Mouse (Mus musculus) limb, embryonic 11.5 days (tissue): ENCODE data around the gene Kdm5a. TPM values are rescaled to one million over a fixed set of nuclear protein-coding genes. Genes with fewer than 3 reads are reported as not detected.
A peak's percentile ranks its signal among the peaks of the same experiment; 100 is the strongest.

ENCODE experiments used
- ATAC-seq: fragments of 200-750 bp; cut with Nextera tagmentation; 2 replicates; pipeline ENCODE4 v1.8.0; 2017; ENCODE audit warnings: low read depth; ENCODE audit not compliant: insufficient number of reproducible peaks, low FRiP score, low TSS enrichment
- DNase-seq: peaks from one replicate; pipeline ENCODE4 v3.0.0-alpha.2; 2015; ENCODE audit warnings: low spot score
- H3K27ac ChIP-seq: fragments of 300-500 bp; sonication (generic); replicated peaks from 2 replicates; pipeline ENCODE4 v1.5.1; 2014; ENCODE audit warnings: low read depth, mild to moderate bottlenecking, low read length
- H3K27me3 ChIP-seq: fragments of 300-500 bp; sonication (generic); 2 replicates; pipeline ENCODE4 v1.6.1; 2014; ENCODE audit warnings: mild to moderate bottlenecking, low read length, mixed read lengths; ENCODE audit not compliant: control insufficient read depth, insufficient read depth
- H3K36me3 ChIP-seq: fragments of 300-500 bp; sonication (generic); 2 replicates; pipeline ENCODE4 v1.6.1; 2014; ENCODE audit warnings: mild to moderate bottlenecking, low read length, moderate library complexity, mixed read lengths; ENCODE audit not compliant: control insufficient read depth, insufficient read depth
- H3K4me1 ChIP-seq: fragments of 300-500 bp; sonication (generic); 2 replicates; pipeline ENCODE4 v1.6.1; 2014; ENCODE audit warnings: low read length, mixed read lengths; ENCODE audit not compliant: control insufficient read depth, insufficient read depth
- H3K4me2 ChIP-seq: fragments of 300-500 bp; sonication (generic); 2 replicates; pipeline ENCODE4 v1.6.1; 2014; ENCODE audit warnings: low read depth, mild to moderate bottlenecking, moderate library complexity; ENCODE audit not compliant: severe bottlenecking
- H3K4me3 ChIP-seq: fragments of 300-500 bp; sonication (generic); 2 replicates; pipeline ENCODE4 v1.5.1; 2014; ENCODE audit warnings: low read depth, low read length
- H3K9ac ChIP-seq: fragments of 300-500 bp; sonication (generic); 2 replicates; pipeline ENCODE4 v1.6.1; 2014; ENCODE audit warnings: mild to moderate bottlenecking, low read length
- H3K9me3 ChIP-seq: fragments of 300-500 bp; sonication (generic); 2 replicates; pipeline ENCODE4 v1.6.1; 2016; ENCODE audit warnings: low read length; ENCODE audit not compliant: control insufficient read depth
- WGBS: fragments of 180-500 bp; shearing (Covaris S2); extraction: QIAGEN DNeasy Blood & Tissue Kit; methylation state at CpG from one replicate; pipeline ENCODE4 v1.1.7; 2014; 5-methylcytosine and 5-hydroxymethylcytosine counted together
- polyA plus RNA-seq: library from polyadenylated mRNA; unstranded; fragments of >200 nt; fragmentation: Nextera tagmentation; extraction: Ambion mirVana; gene quantifications from 2 replicates; pipeline ENCODE4 v1.2.1, GENCODE M21; 2014

Kdm5a gene
- polyA plus RNA-seq, 1 experiment from 2014 or later = 51.7 TPM

- peak overlapping the region; percentile 54 for H3K4me2 ChIP-seq
- peak overlapping the region; percentile 70 for H3K9ac ChIP-seq
- H3K36me3 ChIP-seq = no peaks in the 10 kb centered on the region; the same call in 1 of the 2 replicates
- H3K9me3 ChIP-seq = no peaks in the 10 kb centered on the region
- DNase-seq = no peak
- peak overlapping the region; percentile 66; the same call in 1 of the 2 replicates for H3K27ac ChIP-seq
- H3K4me1 ChIP-seq = no peaks in the 10 kb centered on the region; the same call in 1 of the 2 replicates
- H3K4me3 ChIP-seq = peak overlapping the region; percentile 59
- H3K27me3 ChIP-seq = no peaks in the 10 kb centered on the region
- no peak for ATAC-seq
- WGBS = 40% methylated on average over 5 of the region's 5 CpGs
These were observed 7.4 kb upstream of the Kdm5a start for GRCm38 (mm10) chr6:120356478-120356877.

GRCm38 (mm10) chr6:120356951-120357945, 6.7 kb upstream of the Kdm5a start:
- H3K36me3 ChIP-seq = no peaks in the 10 kb centered on the region; the same call in 1 of the 2 replicates
- ATAC-seq = peak; percentile 97
- WGBS = under 1% methylated on average over 31 of the region's 31 CpGs

GRCm38 (mm10) chr6:120362124-120362523, 1.8 kb upstream of the Kdm5a start:
- DNase-seq = no peak
- no peak overlapping the region for H3K4me2 ChIP-seq
- no peaks in the 10 kb centered on the region; the same call in 1 of the 2 replicates for H3K36me3 ChIP-seq
- no peak overlapping the region for H3K27ac ChIP-seq
- peaks cover 6% of the 10 kb centered on the region for H3K4me1 ChIP-seq
- H3K9me3 ChIP-seq = no peaks in the 10 kb centered on the region
- no peak overlapping the region for H3K4me3 ChIP-seq
- WGBS = 95% methylated on average over 2 of the region's 2 CpGs
- H3K9ac ChIP-seq = no peak overlapping the region
- H3K27me3 ChIP-seq = no peaks in the 10 kb centered on the region
- ATAC-seq = no peak

More at GRCm38 (mm10) chr6:120356951-120357945, 6.7 kb upstream of the Kdm5a start:
- H3K9me3 ChIP-seq = no peaks in the 10 kb centered on the region
- H3K4me2 ChIP-seq = peak overlapping the region; percentile 54
- H3K4me3 ChIP-seq = peak overlapping the region; percentile 59
- no peaks in the 10 kb centered on the region for H3K27me3 ChIP-seq
- H3K9ac ChIP-seq = peak overlapping the region; percentile 70
- no peaks in the 10 kb centered on the region; the same call in 1 of the 2 replicates for H3K4me1 ChIP-seq
- peak; percentile 87 for DNase-seq
- H3K27ac ChIP-seq = peak overlapping the region; percentile 66

- Histone ChIP-seq H3K36me3 (peaks cover 5% of the 10 kb centered on the region; the same call in 1 of the 2 replicates), H3K9me3 (no peaks in the 10 kb centered on the region), H3K4me3 (peak overlapping the region; percentile 97), H3K27me3 (no peaks in the 10 kb centered on the region), H3K4me1 (peaks cover 6% of the 10 kb centered on the region), H3K27ac (peak overlapping the region; percentile 80), H3K4me2 (peak overlapping the region; percentile 93), H3K9ac (peak overlapping the region; percentile 91)
- ATAC-seq (0 out of 2 replicates have a peak, but pooled peaks have one; percentile 4), DNase-seq (no peak)
- WGBS = 25% methylated on average over 15 of the region's 15 CpGs
These were observed 893 bp upstream of the Kdm5a start for GRCm38 (mm10) chr6:120362774-120363687.

- DNase-seq = no peak
These were observed 590 bp downstream of the Kdm5a start for GRCm38 (mm10) chr6:120364523-120364905.

GRCm38 (mm10) chr6:120365051-120365450, 1.1 kb downstream of the Kdm5a start:
- H3K4me1 ChIP-seq = peaks cover 6% of the 10 kb centered on the region
- no peaks in the 10 kb centered on the region for H3K9me3 ChIP-seq
- 6% methylated on average over 15 of the region's 15 CpGs for WGBS
- peak overlapping the region; percentile 93 for H3K4me2 ChIP-seq
- no peak overlapping the region; the same call in 1 of the 2 replicates for H3K27ac ChIP-seq
- no peak for DNase-seq
- peak overlapping the region; percentile 91 for H3K9ac ChIP-seq
- H3K27me3 ChIP-seq = no peaks in the 10 kb centered on the region
- peak overlapping the region; percentile 97 for H3K4me3 ChIP-seq
- peaks cover 10% of the 10 kb centered on the region; the same call in 1 of the 2 replicates for H3K36me3 ChIP-seq
- no peak for ATAC-seq

More at GRCm38 (mm10) chr6:120364523-120364905, 590 bp downstream of the Kdm5a start:
- under 1% methylated on average over 30 of the region's 31 CpGs for WGBS
- H3K27me3 ChIP-seq = no peaks in the 10 kb centered on the region
- peak overlapping the region; percentile 91 for H3K9ac ChIP-seq
- peak overlapping the region; percentile 80 for H3K27ac ChIP-seq
- peak overlapping the region; percentile 97 for H3K4me3 ChIP-seq
- H3K36me3 ChIP-seq = peaks cover 6% of the 10 kb centered on the region; the same call in 1 of the 2 replicates
- peaks cover 6% of the 10 kb centered on the region for H3K4me1 ChIP-seq
- peak overlapping the region; percentile 93 for H3K4me2 ChIP-seq
- no peak for ATAC-seq
- no peaks in the 10 kb centered on the region for H3K9me3 ChIP-seq

- no peak overlapping the region for H3K4me2 ChIP-seq
- ATAC-seq = no peak
These were observed 12.8 kb downstream of the Kdm5a start for GRCm38 (mm10) chr6:120376736-120377135.

More at GRCm38 (mm10) chr6:120376736-120377135, 12.8 kb downstream of the Kdm5a start:
- H3K9ac ChIP-seq = no peak overlapping the region
- H3K36me3 ChIP-seq = peaks cover 32% of the 10 kb centered on the region
- no peak overlapping the region for H3K27ac ChIP-seq
- H3K4me1 ChIP-seq = no peaks in the 10 kb centered on the region
- no peak for DNase-seq
- H3K4me3 ChIP-seq = no peak overlapping the region
- 95% methylated on average over 2 of the region's 2 CpGs for WGBS
- H3K27me3 ChIP-seq = no peaks in the 10 kb centered on the region
- no peaks in the 10 kb centered on the region for H3K9me3 ChIP-seq
